Mouse (Mus musculus) neural tube, embryonic 10.5 days (tissue): ENCODE measurements around the gene Ankfn1.

Experiments
- DNase-seq: peaks from one replicate; pipeline ENCODE4 v3.0.0-alpha.2; 2017; ENCODE audit warnings: low spot score; ENCODE audit errors: extremely low spot score

Gene Ankfn1

GRCm38 (mm10) chr11:89579826-89580225 is 197.6 kb downstream of the Ankfn1 start:
- DNase-seq: no peak

- no peak for DNase-seq
Measured at GRCm38 (mm10) chr11:89579111-89579510, 198.3 kb downstream of the Ankfn1 start.

- DNase-seq: no peak
Measured at GRCm38 (mm10) chr11:89574269-89574838, 203.1 kb downstream of the Ankfn1 start.

GRCm38 (mm10) chr11:89569391-89570145 is 207.9 kb downstream of the Ankfn1 start:
- no peak for DNase-seq

- no peak for DNase-seq
Measured at GRCm38 (mm10) chr11:89568246-89568645, 209.2 kb downstream of the Ankfn1 start.

GRCm38 (mm10) chr11:89551441-89551840 is 226.0 kb downstream of the Ankfn1 start:
- DNase-seq: no peak

- no peak for DNase-seq
Measured at GRCm38 (mm10) chr11:89550921-89551320, 226.5 kb downstream of the Ankfn1 start.

- no peak for DNase-seq
Measured at GRCm38 (mm10) chr11:89548786-89549185, 228.7 kb downstream of the Ankfn1 start.

- DNase-seq: peak; percentile 43
Measured at GRCm38 (mm10) chr11:89546164-89546563, 231.3 kb downstream of the Ankfn1 start.

- DNase-seq: peak; percentile 48
Measured at GRCm38 (mm10) chr11:89544856-89545817, 232.3 kb downstream of the Ankfn1 start.

- DNase-seq: no peak
Measured at GRCm38 (mm10) chr11:89538376-89538775, 239.1 kb downstream of the Ankfn1 start.

- DNase-seq: no peak
Measured at GRCm38 (mm10) chr11:89527800-89528430, 249.5 kb downstream of the Ankfn1 start.

- no peak for DNase-seq
Measured at GRCm38 (mm10) chr11:89515501-89515901, 262.0 kb downstream of the Ankfn1 start.

- no peak for DNase-seq
Measured at GRCm38 (mm10) chr11:89508675-89509324, 268.7 kb downstream of the Ankfn1 start.

GRCm38 (mm10) chr11:89506595-89507245 is 270.7 kb downstream of the Ankfn1 start:
- DNase-seq: no peak

- no peak for DNase-seq
Measured at GRCm38 (mm10) chr11:89505046-89505445, 272.4 kb downstream of the Ankfn1 start.

- no peak for DNase-seq
Measured at GRCm38 (mm10) chr11:89501796-89502195, 275.7 kb downstream of the Ankfn1 start.

- DNase-seq: no peak
Measured at GRCm38 (mm10) chr11:89500961-89501360, 276.5 kb downstream of the Ankfn1 start.

GRCm38 (mm10) chr11:89481084-89481483 is 296.4 kb downstream of the Ankfn1 start:
- no peak for DNase-seq

GRCm38 (mm10) chr11:89476927-89477326 is 300.5 kb downstream of the Ankfn1 start:
- DNase-seq: no peak
